Mouse (Mus musculus): Measurements from ENCODE around the gene Arrdc2.

Gene Arrdc2

DNA sequence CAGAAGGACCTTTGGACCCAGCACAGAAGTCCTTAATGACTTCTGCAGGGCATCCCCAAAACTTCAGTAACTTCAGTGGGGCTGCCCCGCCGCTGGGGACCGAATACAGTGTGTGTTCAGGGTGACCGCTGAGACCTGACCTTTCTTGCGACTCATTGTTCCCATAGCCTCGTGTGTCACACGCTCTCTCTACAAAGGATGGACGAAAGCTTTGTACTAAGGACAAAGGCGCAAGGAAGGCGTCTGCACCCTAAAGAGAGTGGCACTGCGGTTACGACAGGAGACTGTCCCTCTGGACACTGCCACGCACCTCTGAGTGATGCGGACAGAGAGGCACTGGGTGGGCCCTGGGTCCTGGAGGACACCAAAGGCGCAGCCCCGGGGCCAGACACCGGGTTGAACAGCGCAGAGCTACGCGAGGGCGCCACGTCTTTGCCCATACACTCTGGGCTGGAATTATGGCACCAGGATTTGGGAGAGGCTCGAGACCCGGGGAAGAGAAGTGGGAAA is 25.2 kb upstream of the Arrdc2 start:
- DNase-seq (ENCODE audit: low spot score) = no peak

DNA sequence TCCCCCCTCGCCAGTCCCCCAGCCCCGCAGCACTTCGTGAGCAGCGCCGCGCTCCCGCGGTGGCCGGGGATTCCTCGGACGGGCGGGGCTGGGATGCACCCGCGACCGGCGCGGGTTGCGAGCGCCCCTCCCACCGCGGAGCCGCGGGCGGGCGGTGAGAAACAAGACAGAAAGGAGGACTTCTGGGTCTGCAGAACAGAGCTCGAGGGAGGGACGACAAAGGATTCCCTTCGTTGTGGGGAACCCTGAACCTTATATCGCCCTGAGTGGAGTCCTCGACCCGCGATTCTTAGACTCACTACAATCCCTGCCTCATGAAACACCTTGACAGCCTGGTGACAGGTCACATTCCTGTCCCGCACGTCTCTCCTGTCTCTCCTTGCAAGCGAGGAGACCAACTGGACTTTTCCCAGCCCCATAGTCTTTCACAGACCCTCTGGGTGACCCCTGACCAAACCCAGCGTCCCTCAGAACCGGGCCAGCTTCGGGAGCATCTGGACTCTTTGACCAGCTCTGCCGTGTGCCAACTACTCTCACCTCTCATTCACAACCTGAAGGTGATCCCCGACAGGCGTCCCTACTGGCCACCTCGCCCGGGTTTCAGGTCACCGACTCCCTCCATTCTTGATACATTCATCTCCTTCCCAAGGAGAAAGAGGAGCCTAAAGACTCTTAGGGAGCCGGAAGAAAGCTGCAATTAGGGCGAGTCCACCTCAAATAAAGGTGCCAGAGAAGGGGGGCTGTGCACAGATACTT is 24.6 kb upstream of the Arrdc2 start:
- DNase-seq (ENCODE audit: low spot score) = no peak

DNA sequence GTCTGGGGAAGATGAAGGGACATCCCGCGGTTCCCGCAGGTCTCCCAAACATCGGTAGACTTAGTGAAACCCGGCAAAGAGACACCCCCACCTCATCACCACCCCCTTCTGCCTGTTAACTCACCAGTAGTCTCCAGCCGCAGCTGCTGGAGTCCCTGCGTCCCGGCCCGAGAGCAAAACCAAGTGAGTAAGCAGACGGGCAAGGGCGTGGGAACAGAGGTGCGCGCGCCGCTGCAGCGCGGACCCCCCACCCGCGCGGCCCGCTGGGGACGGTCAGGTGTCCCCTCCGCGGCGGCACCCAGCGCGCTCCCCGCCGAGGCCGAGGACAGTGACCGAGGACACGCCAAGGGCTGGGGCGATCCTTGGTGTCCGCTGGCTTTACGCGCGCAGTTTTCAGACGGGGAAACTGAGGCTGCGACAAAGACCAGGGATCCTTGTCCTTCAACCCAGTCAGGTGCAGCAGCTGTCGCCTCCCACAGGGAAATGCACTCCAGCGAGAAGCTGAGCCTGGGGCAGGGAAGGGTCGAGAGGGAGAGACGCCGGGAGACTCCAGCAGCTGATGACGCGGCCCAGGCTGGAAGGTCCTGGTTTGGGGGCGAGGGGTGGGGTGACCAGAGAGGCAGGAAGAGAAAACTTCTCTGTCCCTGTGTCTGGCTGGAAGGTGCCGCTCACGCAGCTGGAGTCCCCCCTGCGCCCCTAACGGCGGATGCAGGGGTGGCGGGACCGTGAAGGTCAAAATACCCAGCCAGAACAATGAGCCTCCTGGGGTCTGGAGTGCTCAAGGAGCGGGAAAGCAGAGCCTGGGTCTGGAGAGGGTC is 23.5 kb upstream of the Arrdc2 start, which contains the start of gene Kcnn1:
TSS of gene Kcnn1 (minus strand) at position 435 of the 818 bp plus-strand sequence.
- DNase-seq (ENCODE audit: low spot score) = no peak

DNA sequence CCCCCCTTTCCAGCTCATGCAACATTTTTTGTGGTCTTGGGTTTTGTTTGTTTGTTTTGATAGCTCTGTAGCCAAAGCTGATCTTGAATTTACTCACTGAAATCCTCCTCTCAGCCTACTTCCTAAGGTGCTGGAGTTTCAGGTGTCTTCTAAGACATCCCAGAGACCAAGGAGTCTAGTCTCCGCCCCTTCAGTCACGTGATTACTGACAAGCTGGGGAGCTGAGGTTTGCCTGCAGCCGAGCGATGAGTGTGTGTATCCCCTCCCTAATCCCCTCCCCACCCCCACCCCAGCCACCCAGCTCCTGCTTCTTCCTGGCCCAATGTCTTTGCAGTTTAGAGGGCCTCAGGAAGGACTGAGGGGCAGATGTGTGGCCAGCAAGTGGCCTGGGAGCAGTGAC is 18.0 kb upstream of the Arrdc2 start:
- DNase-seq (ENCODE audit: low spot score) = no peak

DNA sequence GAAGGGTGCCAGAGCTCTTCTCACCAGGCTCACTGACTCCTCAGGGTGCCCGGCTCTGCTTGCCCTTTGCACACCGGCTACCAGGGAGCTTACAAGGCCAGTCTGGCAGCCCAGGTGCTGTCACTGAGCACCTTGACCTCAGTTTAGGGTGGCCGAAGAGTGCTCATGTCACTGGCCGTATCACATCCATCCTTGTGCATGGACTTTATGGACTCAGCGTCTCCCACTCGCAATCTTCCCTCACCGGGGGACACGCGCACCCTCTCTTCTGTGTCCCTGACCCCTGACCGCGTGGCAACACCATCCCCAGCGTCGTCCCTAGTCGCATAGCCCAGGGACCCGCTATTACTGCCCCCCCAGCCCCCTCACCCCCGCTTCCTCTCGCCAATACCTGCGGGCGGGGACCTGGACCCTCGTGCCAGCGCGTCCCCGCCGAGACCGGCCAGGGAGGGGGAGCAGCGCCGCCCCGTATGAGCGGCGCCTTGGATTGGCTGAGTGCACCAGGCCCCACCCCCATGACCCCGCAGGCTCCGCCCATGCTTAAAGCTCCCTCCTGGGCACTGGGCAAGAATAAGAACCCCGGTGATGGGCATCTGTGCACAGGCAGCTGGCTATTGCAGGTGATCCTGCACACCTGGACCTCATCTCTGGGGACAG is 17.1 kb upstream of the Arrdc2 start:
- DNase-seq (ENCODE audit: low spot score) = no peak

DNA sequence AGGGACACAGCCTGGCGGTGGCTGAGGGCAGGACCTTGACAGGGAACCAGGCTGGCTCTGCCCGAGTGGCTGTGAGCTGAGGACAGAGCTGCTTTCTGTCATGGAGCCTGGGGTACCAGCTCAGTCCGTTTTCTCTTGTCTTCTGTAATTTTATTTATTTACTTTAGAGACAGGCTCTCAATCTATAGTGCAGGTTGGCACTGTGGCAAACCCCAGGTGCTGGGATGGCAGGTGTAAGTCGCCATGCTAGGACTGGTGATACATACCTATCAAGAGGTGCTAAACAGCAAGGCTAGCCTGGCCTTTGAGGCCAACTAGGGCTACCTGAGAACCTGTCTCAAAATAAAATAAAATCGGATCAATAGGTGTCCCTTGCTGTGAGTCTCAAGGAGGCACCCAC is 16.5 kb upstream of the Arrdc2 start:
- DNase-seq (ENCODE audit: low spot score) = no peak

DNA sequence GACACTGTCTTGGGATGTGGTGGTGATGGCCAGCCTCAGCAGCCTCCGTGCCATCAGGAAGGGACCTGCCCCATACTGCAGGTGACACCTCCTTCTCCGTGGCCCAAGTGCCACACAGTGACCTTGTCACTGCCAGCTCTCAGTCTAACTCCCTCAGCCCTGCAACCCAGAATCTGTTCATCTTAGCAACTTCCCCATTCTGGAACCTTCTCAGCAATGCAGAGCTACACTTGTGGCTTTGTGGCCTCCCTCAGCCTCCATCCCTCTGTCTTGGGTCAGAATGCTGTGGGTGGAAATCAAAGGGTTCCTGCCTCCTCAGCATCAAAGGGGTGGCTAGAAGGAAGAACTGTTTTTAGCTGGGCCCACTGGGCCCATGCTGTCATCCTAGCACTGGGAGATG is 14.3 kb upstream of the Arrdc2 start:
- DNase-seq (ENCODE audit: low spot score) = no peak

DNA sequence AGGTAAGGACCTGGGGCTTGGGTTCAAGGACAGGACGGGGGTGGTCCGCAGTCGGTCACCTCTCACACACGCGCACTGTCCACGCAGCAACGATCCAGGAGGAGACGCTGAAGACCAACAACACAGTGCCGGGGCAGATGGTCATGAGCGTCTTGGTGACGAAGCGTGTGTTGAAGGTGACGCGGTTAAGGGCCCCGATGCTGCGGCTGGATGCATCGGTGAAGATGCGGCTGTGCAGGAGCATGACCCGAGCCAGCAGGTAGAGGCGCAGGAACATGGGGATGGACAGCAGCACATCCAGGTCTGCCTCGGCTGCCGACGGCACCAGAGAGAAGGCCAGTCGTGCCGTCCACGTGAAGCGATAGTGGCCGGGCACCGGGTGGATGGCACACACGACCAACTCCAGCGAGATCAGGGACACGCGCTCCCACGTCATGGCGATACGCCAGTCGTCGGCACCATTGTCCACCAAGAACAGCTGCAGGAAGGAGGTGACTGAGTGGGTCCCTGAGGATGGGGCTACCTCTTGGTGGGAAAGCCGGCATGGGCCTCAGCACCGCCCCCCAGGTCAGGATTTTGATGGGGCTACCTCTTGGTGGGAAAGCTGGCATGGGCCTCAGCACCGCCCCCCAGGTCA is 13.2 kb upstream of the Arrdc2 start:
- DNase-seq (ENCODE audit: low spot score) = no peak

DNA sequence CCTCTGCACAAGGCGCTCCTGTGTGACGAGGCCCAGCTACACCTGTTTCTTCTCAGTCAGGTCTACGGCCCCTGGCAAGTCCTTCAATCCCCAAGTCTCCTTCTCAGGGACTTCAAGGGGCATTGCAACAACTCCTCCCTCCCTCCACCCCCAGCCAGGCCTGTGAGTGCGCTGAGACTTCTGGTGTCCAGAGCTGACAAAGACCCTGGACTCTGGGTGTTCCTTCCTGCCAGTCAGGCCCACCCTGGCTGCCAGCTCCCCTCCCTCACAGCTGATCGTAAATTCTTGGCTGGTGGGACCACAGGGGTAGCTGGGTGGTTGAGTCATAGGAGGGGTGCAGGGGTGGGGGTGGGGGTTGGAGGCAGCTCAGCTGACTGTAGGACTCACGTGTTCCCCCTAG is 12.3 kb upstream of the Arrdc2 start:
- DNase-seq (ENCODE audit: low spot score) = no peak

DNA sequence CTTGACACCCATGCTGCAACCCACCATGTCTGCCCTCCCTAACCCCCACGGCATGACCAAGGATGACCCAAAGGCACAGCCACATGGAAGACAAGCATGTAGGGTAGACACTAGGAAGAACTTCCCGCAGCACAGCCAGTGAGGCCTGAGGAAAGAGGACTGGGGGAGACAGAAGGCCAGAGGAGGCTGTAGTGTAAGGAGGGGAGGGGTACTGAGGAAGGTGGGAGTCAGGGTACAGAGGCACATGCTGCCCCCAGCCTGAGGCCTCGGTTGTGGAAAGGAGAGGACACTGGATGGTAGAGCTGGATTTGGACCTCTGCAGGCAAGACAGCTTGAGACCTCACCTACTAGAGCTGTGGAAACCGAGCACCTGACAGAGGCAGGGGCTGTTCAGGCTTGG is 11.4 kb upstream of the Arrdc2 start:
- no peak for DNase-seq (ENCODE audit: low spot score)

DNA sequence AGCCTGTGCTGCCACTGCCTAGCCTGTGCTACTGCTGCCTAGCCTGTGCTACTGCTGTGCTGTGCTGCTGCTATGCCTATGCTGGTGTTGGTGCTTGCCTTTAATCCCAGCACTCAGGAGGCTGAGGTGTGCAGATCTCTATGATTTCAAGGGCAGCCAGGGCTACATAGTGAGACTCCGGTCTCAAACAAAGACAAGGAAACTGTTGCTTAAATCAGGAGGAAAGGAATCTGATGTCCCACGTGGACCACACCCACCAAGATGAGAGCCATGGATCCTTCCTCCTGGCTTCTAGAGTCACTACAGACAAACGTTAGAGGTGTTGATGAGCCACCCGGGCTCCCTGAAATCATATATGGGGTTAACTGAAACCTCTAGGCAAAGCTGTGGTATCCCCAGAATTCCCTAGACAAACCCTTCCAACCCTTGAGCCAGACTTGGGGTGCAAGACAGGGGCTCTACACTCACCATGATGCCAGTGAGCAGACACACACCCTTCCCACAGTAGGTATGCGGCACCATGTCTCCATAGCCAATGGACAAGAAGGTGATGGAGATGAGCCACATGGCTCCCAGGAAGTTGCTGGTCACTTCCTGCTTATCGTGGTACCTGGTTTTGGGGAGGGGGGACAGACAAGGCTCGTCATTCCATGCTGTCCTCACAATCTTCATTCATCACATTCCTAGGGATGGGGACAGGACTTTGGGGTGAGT is 10.8 kb upstream of the Arrdc2 start:
- no peak for DNase-seq (ENCODE audit: low spot score)

DNA sequence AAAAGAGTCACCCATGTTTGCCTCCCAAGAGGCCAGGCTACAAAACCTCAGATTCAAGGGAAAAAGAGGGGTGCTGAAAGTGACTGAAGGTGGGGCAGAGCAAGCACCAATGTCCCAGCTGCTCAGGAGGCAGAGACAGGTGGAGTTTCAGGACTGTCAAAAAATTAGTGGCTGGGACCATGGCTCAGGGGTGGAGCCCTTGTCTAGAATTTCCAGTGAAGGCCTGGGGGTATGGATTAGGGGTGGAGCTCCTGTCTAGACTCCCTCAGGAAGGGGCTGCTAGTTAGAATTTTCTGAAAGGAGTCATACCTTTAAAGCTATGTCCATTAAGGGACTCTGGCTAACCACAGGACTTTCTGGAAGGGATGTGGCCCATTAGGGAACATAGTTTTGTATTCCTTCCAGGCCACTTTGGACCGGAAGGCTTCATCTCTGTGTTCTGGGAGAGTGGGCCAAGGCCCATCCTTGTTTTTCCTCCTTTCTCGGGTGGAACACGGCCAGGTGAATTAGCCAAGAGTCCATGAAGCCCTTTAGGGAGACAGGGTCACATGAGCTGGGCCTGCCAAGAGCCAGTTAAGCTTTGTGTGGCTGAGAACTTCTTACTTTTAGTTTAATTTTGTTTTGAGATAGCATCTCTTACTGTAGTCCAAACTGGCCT is 9.9 kb upstream of the Arrdc2 start:
- DNase-seq (ENCODE audit: low spot score) = no peak

DNA sequence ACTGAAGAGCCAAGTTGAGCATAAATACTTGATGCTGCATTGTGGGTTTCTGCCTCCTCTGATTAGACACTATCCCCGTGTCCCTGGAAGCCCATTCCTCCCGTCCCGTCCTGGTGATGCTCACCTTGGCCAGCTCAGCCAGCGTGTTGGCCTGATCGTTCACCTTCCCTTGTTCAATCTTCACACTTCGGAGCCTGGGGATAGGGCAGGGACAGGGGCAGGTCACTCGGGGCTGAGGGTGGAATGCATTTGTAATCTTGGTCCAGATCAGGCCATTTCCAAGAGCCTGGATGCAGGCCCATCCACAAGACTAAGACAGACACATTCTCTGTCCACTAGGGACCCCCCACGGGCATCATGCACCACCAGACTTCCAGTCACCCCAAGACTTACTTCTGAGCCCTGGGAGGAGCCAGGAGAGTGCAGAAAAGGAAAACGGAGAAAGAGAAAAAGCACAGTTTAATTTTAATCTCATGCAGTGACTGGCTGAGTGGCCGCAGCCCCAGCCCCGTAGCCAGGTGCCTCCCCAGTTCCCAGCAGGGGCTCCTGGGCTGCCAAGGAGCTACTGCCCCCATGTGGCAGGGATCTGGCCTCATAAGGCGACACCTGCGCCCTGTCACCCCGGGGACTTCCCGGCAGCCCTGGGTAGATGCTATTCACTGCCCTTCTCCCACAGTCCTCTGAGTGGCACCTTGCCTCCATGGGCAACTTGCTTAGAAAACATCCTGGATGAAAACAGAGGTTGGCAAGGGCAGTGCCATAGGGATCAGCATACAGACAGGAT is 7.0 kb upstream of the Arrdc2 start:
- DNase-seq (ENCODE audit: low spot score) = no peak

DNA sequence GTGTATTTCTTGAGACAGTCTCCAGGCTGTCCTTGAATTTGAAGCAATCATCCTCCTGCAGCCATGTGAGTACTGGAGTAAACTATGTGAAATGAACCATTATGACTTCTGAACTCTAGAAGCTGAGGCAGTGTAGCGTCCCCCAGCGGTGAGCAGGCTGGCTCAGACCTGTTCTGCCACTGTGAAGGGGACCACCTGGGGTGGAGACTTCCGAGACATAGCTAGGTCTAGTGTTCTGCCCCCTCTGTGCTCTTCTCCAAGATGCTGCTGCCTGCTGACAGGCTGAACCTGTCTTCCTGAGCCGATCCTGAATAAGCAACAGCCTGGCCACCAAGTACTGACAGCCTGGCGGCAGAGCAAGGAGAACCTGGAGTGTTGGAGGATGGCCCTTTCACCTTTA is 5.6 kb upstream of the Arrdc2 start:
- DNase-seq (ENCODE audit: low spot score) = no peak

DNA sequence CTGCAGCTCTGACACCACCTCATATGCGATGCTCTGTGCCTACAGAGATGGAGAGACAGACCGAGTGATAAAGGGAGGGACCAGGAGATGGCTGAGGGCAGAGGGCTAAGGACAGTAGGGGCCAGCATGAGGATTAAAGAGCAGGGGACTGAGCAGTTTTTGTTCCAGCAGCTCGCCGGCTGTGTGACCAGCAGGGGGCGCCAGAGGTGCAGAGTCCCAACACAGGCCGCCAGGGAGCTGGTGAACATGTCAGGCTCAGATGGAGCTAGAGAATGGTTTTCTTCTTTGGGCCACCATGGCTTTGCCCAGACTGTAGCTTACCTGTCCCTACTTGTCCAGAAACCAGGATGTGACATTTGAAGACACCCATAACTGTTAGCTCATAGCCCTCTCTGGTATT is 5.0 kb upstream of the Arrdc2 start:
- DNase-seq (ENCODE audit: low spot score) = peak; percentile 78

DNA sequence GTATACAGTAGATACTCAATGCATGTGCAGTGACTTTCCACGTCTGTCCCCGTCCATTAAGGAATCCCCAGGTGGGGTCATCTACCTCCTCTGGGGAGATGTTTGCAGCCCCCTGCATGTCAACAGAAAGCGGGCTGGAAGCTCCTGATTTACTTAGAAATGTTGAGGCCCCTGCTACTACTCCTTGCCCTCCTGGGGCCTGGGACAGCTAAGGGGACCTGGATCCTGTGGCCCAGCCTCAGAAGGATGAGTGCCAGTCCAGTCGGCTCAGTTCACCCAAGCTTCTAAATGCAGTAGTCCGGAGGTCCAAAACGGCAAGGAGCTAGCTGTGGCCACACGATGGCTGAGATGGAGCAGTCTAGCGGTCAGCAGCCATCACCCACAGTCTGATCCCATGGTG is 4.4 kb upstream of the Arrdc2 start:
- no peak for DNase-seq (ENCODE audit: low spot score)

DNA sequence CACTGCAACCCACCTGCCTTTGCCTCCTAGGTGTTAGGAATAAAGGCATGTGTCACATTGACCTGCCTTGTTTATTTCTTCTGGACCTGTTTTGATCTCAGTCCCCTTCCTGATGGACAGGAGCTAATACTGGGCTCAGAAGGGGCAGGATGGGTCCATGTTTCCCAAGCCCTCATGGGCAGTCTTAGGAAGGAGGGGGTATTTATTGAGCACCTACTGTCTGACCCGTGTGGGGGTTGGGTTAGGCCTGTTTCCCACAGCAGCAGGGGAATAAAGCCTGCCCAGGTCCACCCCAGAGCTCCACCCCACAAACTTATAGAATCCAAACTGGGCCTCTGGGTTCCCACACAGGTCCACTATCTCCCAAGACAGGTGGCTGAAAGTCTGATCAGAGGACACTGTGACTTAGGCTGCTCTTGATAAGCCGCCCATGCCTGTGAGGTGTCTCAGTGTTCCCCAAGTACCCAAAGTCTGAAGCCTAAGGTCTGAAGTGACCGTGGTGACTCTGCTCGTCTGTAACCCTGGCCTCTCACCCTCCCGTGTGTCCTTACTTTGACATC is 3.8 kb upstream of the Arrdc2 start:
- DNase-seq (ENCODE audit: low spot score) = no peak

DNA sequence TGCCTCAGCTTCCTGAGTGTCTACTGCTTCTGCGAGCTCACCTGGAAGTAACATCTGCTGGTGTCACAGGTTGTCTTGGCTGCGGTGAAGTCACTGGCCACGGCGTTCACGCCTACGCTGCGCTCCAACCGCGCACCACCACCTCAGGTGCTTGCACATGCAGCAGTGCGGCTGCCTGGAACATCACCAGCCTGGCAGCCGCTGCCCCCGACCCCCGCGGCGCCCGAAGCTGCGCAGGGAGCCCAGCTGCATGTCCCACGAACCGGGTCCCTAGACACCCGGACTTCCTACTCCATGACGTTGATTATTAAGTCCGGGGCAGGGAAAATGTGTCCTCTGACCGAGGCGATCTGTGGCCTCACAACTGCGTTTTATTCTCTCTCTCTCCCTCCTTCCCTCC is 3.0 kb upstream of the Arrdc2 start:
- no peak for DNase-seq (ENCODE audit: low spot score)

DNA sequence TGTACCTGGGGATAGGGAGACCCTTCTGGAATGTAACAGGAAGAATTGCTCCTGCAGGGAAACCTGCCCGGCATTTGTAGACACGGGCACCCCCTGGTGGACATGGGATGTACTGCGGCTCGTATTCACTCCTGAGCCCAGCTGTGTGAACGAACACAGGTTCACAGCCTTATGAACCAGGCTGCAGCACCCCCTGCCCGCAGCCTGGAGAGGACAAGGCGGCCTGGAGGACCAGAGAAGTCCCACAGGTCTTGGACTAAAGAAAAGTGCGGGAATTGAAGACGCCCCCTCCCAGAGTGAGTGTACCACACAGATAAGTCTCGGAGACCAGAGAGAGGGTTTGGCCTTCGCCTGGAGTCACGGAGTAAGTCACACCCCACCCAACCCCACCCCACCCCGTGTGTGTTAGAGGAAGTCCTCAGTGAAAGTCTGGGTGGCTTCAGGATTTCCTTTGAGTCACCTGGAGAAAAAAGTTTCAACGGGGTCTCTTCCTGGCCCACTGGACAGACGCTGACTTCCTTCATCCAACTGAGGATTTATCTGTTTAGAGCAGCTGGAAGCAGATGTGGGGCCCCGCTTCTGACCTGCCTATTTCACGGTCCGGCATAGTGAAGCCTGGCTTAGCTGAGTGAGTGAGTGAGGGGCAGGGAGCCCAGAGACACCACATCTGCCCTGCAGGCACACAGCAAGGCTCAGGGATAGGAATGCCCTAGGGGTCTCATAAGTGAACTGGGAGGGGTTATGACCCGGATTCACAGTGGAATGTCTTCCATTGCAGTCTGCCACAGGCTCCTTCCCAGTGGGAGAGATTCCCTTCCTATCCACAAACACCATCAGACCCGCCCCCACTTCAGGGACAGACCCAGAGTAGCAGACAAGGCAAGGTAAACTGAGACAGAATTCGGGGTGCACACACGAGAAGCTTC is 1.9 kb upstream of the Arrdc2 start:
- peak; percentile 78 for DNase-seq (ENCODE audit: low spot score)
